ENCODE assay signal across 12 mouse cellular contexts in genomic region chr1:51515041-51515440, GRCm38 (mm10). TPM values are rescaled to one million over a fixed set of nuclear protein-coding genes. Genes with fewer than 3 reads are reported as not detected.
A peak's percentile ranks its signal among the peaks of the same experiment; 100 is the strongest.
DNase-seq lines count a peak whose midpoint lies in the region; ATAC-seq lines count a peak whose summit lies in the region.
"Had no signal": no experiment of that assay in that cellular context is flagged by ENCODE, and none has a peak within 500 bp of the region (broad histone marks: within the 10 kb centered on the region; RNA-seq: fewer than 3 reads in every experiment).

No protein-coding gene starts in this region.

- intact Hi-C loops in left cerebral cortex, postnatal 14 days (cut with DNase I) = no loop called here

- no peak overlapping the region for H3K4me2 ChIP-seq in midbrain, embryonic 11.5 days
- H3K4me2 ChIP-seq: embryonic facial prominence, embryonic 15.5 days; liver, embryonic 12.5 days had no signal

- no peaks in the 10 kb centered on the region for H3K4me1 ChIP-seq in midbrain, embryonic 11.5 days (ENCODE audit: control insufficient read depth, insufficient read depth, low read length)

- peak; percentile 25 for DNase-seq in gastrocnemius, postnatal 25 days
- DNase-seq in gastrocnemius, adult 8-10 months (ENCODE audit: low spot score in 2 of 2) = no peak
- DNase-seq in 3T3-L1 (ENCODE audit: low read depth, low spot score) = peak; percentile 26
- peak; percentile 50 to 70 for DNase-seq in heart, adult 18-20 months
- peak; percentile 26 to 74 for DNase-seq in left cerebral cortex, postnatal 14 days (ENCODE audit: low spot score in 2 of 2)
- no peak for DNase-seq in midbrain, embryonic 11.5 days (ENCODE audit: low spot score, missing footprints)
- DNase-seq in thymus, postnatal 4 days = no peak
- DNase-seq: cerebellum, adult 9-10 months; thymus, postnatal 25 days had no signal

- H3K9ac ChIP-seq in midbrain, embryonic 11.5 days (ENCODE audit: low read length) = no peak overlapping the region
- H3K9ac ChIP-seq: embryonic facial prominence, embryonic 15.5 days; liver, embryonic 12.5 days had no signal

- H3K9me3 ChIP-seq in midbrain, embryonic 11.5 days (ENCODE audit: control insufficient read depth, low read length) = no peaks in the 10 kb centered on the region
- H3K9me3 ChIP-seq: embryonic facial prominence, embryonic 15.5 days; liver, embryonic 12.5 days had no signal

- no peak overlapping the region for H3K4me3 ChIP-seq in midbrain, embryonic 11.5 days (ENCODE audit: low read depth, low read length)
- H3K4me3 ChIP-seq: embryonic facial prominence, embryonic 15.5 days; liver, embryonic 12.5 days had no signal

- no peak for ATAC-seq in monocyte, adult 5-6 weeks (replicated peaks; ENCODE audit: insufficient number of reproducible peaks, low FRiP score, low TSS enrichment, poor library complexity, severe bottlenecking)
- no peak for ATAC-seq in midbrain, embryonic 11.5 days (ENCODE audit: low FRiP score)
- ATAC-seq: liver, embryonic 12.5 days had no signal

- WGBS in midbrain, embryonic 11.5 days = 96% methylated on average over 3 of the region's 3 CpGs

- H3K36me3 ChIP-seq in midbrain, embryonic 11.5 days (ENCODE audit: control insufficient read depth, insufficient read depth, low read length) = no peaks in the 10 kb centered on the region
- H3K36me3 ChIP-seq: embryonic facial prominence, embryonic 15.5 days; liver, embryonic 12.5 days had no signal

- H3K27ac ChIP-seq in midbrain, embryonic 11.5 days (ENCODE audit: low read depth, low read length) = no peak overlapping the region
- H3K27ac ChIP-seq: embryonic facial prominence, embryonic 15.5 days; liver, embryonic 12.5 days had no signal

- no peaks in the 10 kb centered on the region for H3K27me3 ChIP-seq in midbrain, embryonic 11.5 days (ENCODE audit: control insufficient read depth, insufficient read depth, low read length)
- H3K27me3 ChIP-seq: embryonic facial prominence, embryonic 15.5 days; liver, embryonic 12.5 days had no signal

RNA-seq across cellular contexts. Expression of gene Nabp1, which starts 36.8 kb away (rescaled TPM):
- total RNA-seq in gastrocnemius, postnatal 25 days (2021) = 10 to 100 TPM; 13.4 to 17.1 TPM
- total RNA-seq in gastrocnemius, adult 8-10 months (2022) = 10 to 100 TPM; 11.6 to 16.8 (median 13.5) TPM
- total RNA-seq in heart, adult 18-20 months (2021) = 10 to 100 TPM; 44.2 to 48.5 TPM
- 10 to 100 TPM; 11.7 to 15.9 TPM for total RNA-seq in left cerebral cortex, postnatal 14 days (2021)
- 671 to 1,088 TPM (median 852 TPM) in 3 replicates for total RNA-seq in monocyte, adult 5-6 weeks (2017)
- 8.1 and 9.0 TPM in 2 replicates for polyA plus RNA-seq in midbrain, embryonic 11.5 days (2014; fragmentation: Nextera tagmentation; extraction: Ambion mirVana)

Comparison
In these comparisons a context has a peak if more than half of its experiments do, and no peak if none do; other contexts are left out.
1. DNase-seq: peak in gastrocnemius, postnatal 25 days (single experiment), 3T3-L1 (single experiment), heart, adult 18-20 months (2 of 2) and left cerebral cortex, postnatal 14 days (2 of 2); none in gastrocnemius, adult 8-10 months (0 of 2), midbrain, embryonic 11.5 days (single experiment) and thymus, postnatal 4 days (single experiment).
2. RNA of gene Nabp1, which starts 36.8 kb away (total RNA-seq): 671 to 1,088 TPM in monocyte, adult 5-6 weeks; 44.2 to 48.5 TPM in heart, adult 18-20 months, 13.4 to 17.1 TPM in gastrocnemius, postnatal 25 days, 11.7 to 15.9 TPM in left cerebral cortex, postnatal 14 days and 11.6 to 16.8 TPM in gastrocnemius, adult 8-10 months; every median in the first group is over 10 times any median in the second.